Mouse (Mus musculus) liver, adult 2 months (tissue): ENCODE measurements around the gene Uckl1. TPM values are rescaled to one million over a fixed set of nuclear protein-coding genes. Genes with fewer than 3 reads are reported as not detected.

Experiments
- DNase-seq: peaks from one replicate; pipeline ENCODE4 v3.0.0-alpha.2; 2011; ENCODE audit warnings: low read depth, low spot score; ENCODE audit errors: extremely low read depth
- H3K27ac ChIP-seq: fragments of 200-500 bp; replicated peaks from 2 replicates; pipeline ENCODE4 v1.5.1; 2012; ENCODE audit warnings: low read depth, mild to moderate bottlenecking, control low read depth, inconsistent platforms, low read length; ENCODE audit not compliant: insufficient read depth
- H3K27me3 ChIP-seq: fragments of 200-500 bp; 2 replicates; pipeline ENCODE4 v1.6.1; 2012; ENCODE audit warnings: mild to moderate bottlenecking, moderate library complexity, low read length, inconsistent platforms; ENCODE audit not compliant: control insufficient read depth, insufficient read depth
- H3K36me3 ChIP-seq: fragments of 200-500 bp; 2 replicates; pipeline ENCODE4 v1.6.1; 2012; ENCODE audit warnings: low read length, inconsistent platforms; ENCODE audit not compliant: control insufficient read depth, insufficient read depth
- H3K4me1 ChIP-seq: fragments of 200-500 bp; 2 replicates; pipeline ENCODE4 v1.6.1; 2011; ENCODE audit warnings: low read length; ENCODE audit not compliant: control insufficient read depth, insufficient read depth
- H3K4me3 ChIP-seq: fragments of 200-500 bp; 2 replicates; pipeline ENCODE4 v1.5.1; 2011; ENCODE audit warnings: low read depth, mild to moderate bottlenecking, control low read depth, low read length, moderate library complexity; ENCODE audit not compliant: insufficient read depth
- H3K79me2 ChIP-seq: fragments of 200-500 bp; 2 replicates; pipeline ENCODE4 v1.6.1; 2012; ENCODE audit warnings: inconsistent platforms, mild to moderate bottlenecking, low read length, moderate library complexity; ENCODE audit not compliant: control insufficient read depth, insufficient read depth
- H3K9ac ChIP-seq: fragments of 200-500 bp; 2 replicates; pipeline ENCODE4 v1.6.1; 2012; ENCODE audit warnings: low read depth, mild to moderate bottlenecking, control low read depth, inconsistent platforms, low read length
- CTCF ChIP-seq: fragments of 200-500 bp; IDR thresholded peaks from 2 replicates; pipeline ENCODE4 v1.5.1; 2011; ENCODE audit warnings: low read depth, low read length, control low read depth
- POLR2A ChIP-seq: fragments of 200-500 bp; IDR thresholded peaks from 2 replicates; pipeline ENCODE4 v1.6.1; 2011; ENCODE audit warnings: low read length, control low read depth; ENCODE audit not compliant: insufficient read depth; ENCODE audit errors: extremely low read depth
- WGBS: fragments of 180-500 bp; shearing (Covaris S2); methylation state at CpG from one replicate; pipeline ENCODE4 v1.1.7; 2018; 5-methylcytosine and 5-hydroxymethylcytosine counted together
- polyA plus RNA-seq: library from polyadenylated mRNA; depleted of rRNA; stranded (reverse); fragments of >200 nt; gene quantifications from 2 replicates; pipeline ENCODE4 v1.2.3, GENCODE M21; 2012
- total RNA-seq: library from RNA; depleted of rRNA; stranded (reverse); fragments of >200 nt; gene quantifications from 2 replicates; pipeline ENCODE4 v1.2.3, GENCODE M21; 2014

The Uckl1 gene
- total and polyA plus RNA-seq, 2 experiments, result 30.9 to 90.1 TPM

- no peak overlapping the region for H3K27ac ChIP-seq
Measured at GRCm38 (mm10) chr2:181579681-181580080, 5.0 kb downstream of the Uckl1 start.

GRCm38 (mm10) chr2:181578790-181579618, 5.7 kb downstream of the Uckl1 start:
- Histone ChIP-seq H3K79me2 (peaks cover 13% of the 10 kb centered on the region; the same call in 1 of the 2 replicates), H3K4me3 (no peak overlapping the region), H3K36me3 (no peaks in the 10 kb centered on the region; the same call in 1 of the 2 replicates), H3K9ac (no peak overlapping the region), H3K4me1 (peaks cover 16% of the 10 kb centered on the region; the same call in 1 of the 2 replicates), H3K27ac (no peak overlapping the region), H3K27me3 (no peaks in the 10 kb centered on the region)
- TF ChIP-seq POLR2A (no peak), CTCF (no peak)
- 44% methylated on average over 5 of the region's 5 CpGs for WGBS
- DNase-seq, result no peak

More at GRCm38 (mm10) chr2:181579681-181580080, 5.0 kb downstream of the Uckl1 start:
- H3K79me2 ChIP-seq, result peaks cover 13% of the 10 kb centered on the region; the same call in 1 of the 2 replicates
- H3K27me3 ChIP-seq, result no peaks in the 10 kb centered on the region
- H3K4me1 ChIP-seq, result peaks cover 16% of the 10 kb centered on the region; the same call in 1 of the 2 replicates
- no peak for TF ChIP-seq CTCF
- TF ChIP-seq POLR2A, result no peak
- DNase-seq, result no peak
- H3K36me3 ChIP-seq, result no peaks in the 10 kb centered on the region
- H3K4me3 ChIP-seq, result no peak overlapping the region
- no peak overlapping the region for H3K9ac ChIP-seq
- WGBS, result 96% methylated on average over 1 of the region's 1 CpGs

- Histone ChIP-seq H3K27ac (no peak overlapping the region), H3K79me2 (peaks cover 13% of the 10 kb centered on the region; the same call in 1 of the 2 replicates), H3K36me3 (no peaks in the 10 kb centered on the region; the same call in 1 of the 2 replicates), H3K4me3 (no peak overlapping the region), H3K9ac (no peak overlapping the region), H3K27me3 (no peaks in the 10 kb centered on the region), H3K4me1 (peaks cover 15% of the 10 kb centered on the region; the same call in 1 of the 2 replicates)
- 44% methylated on average over 7 of the region's 7 CpGs for WGBS
- no peak for TF ChIP-seq POLR2A
- no peak for TF ChIP-seq CTCF
- peak; percentile 34 for DNase-seq
Measured at GRCm38 (mm10) chr2:181577981-181578581, 6.6 kb downstream of the Uckl1 start.

GRCm38 (mm10) chr2:181577126-181577525, 7.6 kb downstream of the Uckl1 start:
- Histone ChIP-seq H3K36me3 (peaks cover 2% of the 10 kb centered on the region; the same call in 1 of the 2 replicates), H3K79me2 (peaks cover 13% of the 10 kb centered on the region; the same call in 1 of the 2 replicates), H3K4me1 (peaks cover 6% of the 10 kb centered on the region; the same call in 1 of the 2 replicates), H3K27me3 (no peaks in the 10 kb centered on the region), H3K9ac (no peak overlapping the region), H3K4me3 (no peak overlapping the region), H3K27ac (no peak overlapping the region)
- DNase-seq, result no peak
- TF ChIP-seq POLR2A, result no peak
- no peak for TF ChIP-seq CTCF
- 81% methylated on average over 2 of the region's 2 CpGs for WGBS

- Histone ChIP-seq H3K27me3 (no peaks in the 10 kb centered on the region), H3K27ac (no peak overlapping the region), H3K4me3 (no peak overlapping the region), H3K4me1 (peaks cover 4% of the 10 kb centered on the region; the same call in 1 of the 2 replicates), H3K36me3 (peaks cover 2% of the 10 kb centered on the region; the same call in 1 of the 2 replicates), H3K9ac (no peak overlapping the region), H3K79me2 (peaks cover 13% of the 10 kb centered on the region; the same call in 1 of the 2 replicates)
- 89% methylated on average over 2 of the region's 2 CpGs for WGBS
- no peak for TF ChIP-seq CTCF
- TF ChIP-seq POLR2A, result no peak
- no peak for DNase-seq
Measured at GRCm38 (mm10) chr2:181576613-181577012, 8.1 kb downstream of the Uckl1 start.
